Mouse (Mus musculus) kidney, embryonic 16.5 days (tissue): Measurements from ENCODE around the gene Col25a1. TPM values are rescaled to one million over a fixed set of nuclear protein-coding genes. Genes with fewer than 3 reads are reported as not detected.
A peak's percentile ranks its signal among the peaks of the same experiment; 100 is the strongest.

Experiments used
- ATAC-seq: fragments of 200-750 bp; cut with Nextera tagmentation; 2 replicates; pipeline ENCODE4 v1.8.0; 2017; ENCODE audit warnings: moderate TSS enrichment; ENCODE audit not compliant: low FRiP score, low TSS enrichment
- H3K27ac ChIP-seq: fragments of 300-500 bp; sonication (generic); 2 replicates; pipeline ENCODE4 v1.5.1; 2014; ENCODE audit warnings: low read length
- H3K27me3 ChIP-seq: fragments of 300-500 bp; sonication (generic); 2 replicates; pipeline ENCODE4 v1.6.1; 2014; ENCODE audit warnings: low read length, control low read depth, mixed read lengths; ENCODE audit not compliant: insufficient read depth
- H3K36me3 ChIP-seq: fragments of 300-500 bp; sonication (generic); 2 replicates; pipeline ENCODE4 v1.6.1; 2014; ENCODE audit warnings: low read length, control low read depth, mixed read lengths; ENCODE audit not compliant: insufficient read depth
- H3K4me1 ChIP-seq: fragments of 300-500 bp; sonication (generic); 2 replicates; pipeline ENCODE4 v1.6.1; 2014; ENCODE audit warnings: low read length, control low read depth, mixed read lengths; ENCODE audit not compliant: insufficient read depth
- H3K4me2 ChIP-seq: fragments of 300-500 bp; sonication (generic); replicated peaks from 2 replicates; pipeline ENCODE4 v1.6.1; 2014; ENCODE audit warnings: low read depth, low read length
- H3K4me3 ChIP-seq: fragments of 300-500 bp; sonication (generic); 2 replicates; pipeline ENCODE4 v1.5.1; 2014; ENCODE audit warnings: mild to moderate bottlenecking, low read length
- H3K9ac ChIP-seq: fragments of 300-500 bp; sonication (generic); replicated peaks from 2 replicates; pipeline ENCODE4 v1.6.1; 2014; ENCODE audit warnings: low read length
- H3K9me3 ChIP-seq: fragments of 300-500 bp; sonication (generic); 2 replicates; pipeline ENCODE4 v1.6.1; 2016; ENCODE audit warnings: low read length, control low read depth
- WGBS: fragments of 180-500 bp; shearing (Covaris S2); extraction: QIAGEN DNeasy Blood & Tissue Kit; methylation state at CpG from one replicate; pipeline ENCODE4 v1.1.7; 2014; 5-methylcytosine and 5-hydroxymethylcytosine counted together
- polyA plus RNA-seq: library from polyadenylated mRNA; unstranded; fragments of >200 nt; fragmentation: Nextera tagmentation; extraction: Ambion mirVana; gene quantifications from 2 replicates; pipeline ENCODE4 v1.2.1, GENCODE M21; 2015

The Col25a1 gene
- polyA plus RNA-seq, 1 experiment from 2014 or later: 4.2 TPM

DNA sequence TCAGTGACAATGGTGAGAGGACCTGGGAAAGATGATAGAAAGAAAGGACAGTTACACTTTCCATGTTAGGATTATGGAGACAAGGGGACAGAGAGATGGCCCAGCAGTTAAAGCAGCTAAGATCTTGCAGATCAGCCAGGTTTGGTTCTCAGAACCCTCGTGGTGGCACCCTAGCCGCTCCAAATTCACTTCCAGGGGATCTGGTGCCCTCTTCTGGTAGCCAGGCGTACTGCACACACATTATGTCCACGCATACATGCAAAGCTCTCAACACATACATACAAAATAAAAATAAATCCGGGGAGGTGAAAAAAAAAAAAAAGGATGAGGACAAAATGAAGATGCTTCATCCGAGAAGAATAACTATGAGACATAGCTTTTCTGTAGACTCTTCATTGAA, 445.4 kb downstream of the Col25a1 start:
- no peak overlapping the region for H3K9ac ChIP-seq
- no peaks in the 10 kb centered on the region for H3K27me3 ChIP-seq
- WGBS: 74% methylated on average over 6 of the region's 6 CpGs
- H3K9me3 ChIP-seq: peaks cover 3% of the 10 kb centered on the region; the same call in 1 of the 2 replicates
- no peak overlapping the region for H3K4me3 ChIP-seq
- no peak overlapping the region for H3K4me2 ChIP-seq
- no peaks in the 10 kb centered on the region for H3K36me3 ChIP-seq
- no peak overlapping the region for H3K27ac ChIP-seq
- H3K4me1 ChIP-seq: 0 out of 2 replicates have a peak, but pooled peaks cover 3% of the 10 kb centered on the region
- no peak for ATAC-seq

- Histone ChIP-seq H3K9me3 (peaks cover 3% of the 10 kb centered on the region; the same call in 1 of the 2 replicates), H3K9ac (no peak overlapping the region), H3K27me3 (no peaks in the 10 kb centered on the region), H3K27ac (no peak overlapping the region), H3K36me3 (no peaks in the 10 kb centered on the region), H3K4me2 (no peak overlapping the region), H3K4me1 (0 out of 2 replicates have a peak, but pooled peaks cover 3% of the 10 kb centered on the region), H3K4me3 (no peak overlapping the region)
- 49% methylated on average over 17 of the region's 17 CpGs for WGBS
- ATAC-seq: no peak; the same call in 1 of the 2 replicates
Observed at GRCm38 (mm10) chr3:130579501-130579900, 448.2 kb downstream of the Col25a1 start.

DNA sequence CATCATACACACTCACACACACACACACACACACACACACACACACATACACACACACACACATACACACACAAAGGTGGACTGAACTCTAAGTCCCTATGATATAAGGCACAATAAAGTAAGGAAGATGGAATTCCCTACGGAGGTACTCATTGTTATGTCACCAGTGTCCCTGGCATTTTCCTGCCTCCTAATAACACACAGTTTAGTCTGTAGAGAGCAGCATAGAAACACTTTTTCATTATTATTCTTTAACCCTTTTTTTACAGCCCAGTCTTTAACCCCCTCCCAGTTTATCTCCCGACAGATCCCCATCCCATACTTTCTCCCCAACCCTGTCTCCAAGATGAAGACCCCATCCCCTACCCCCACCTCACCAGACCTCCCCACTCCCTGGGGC, 450.3 kb downstream of the Col25a1 start:
- whole genome bisulfite sequencing: 84% methylated on average over 2 of the region's 2 CpGs
- Histone ChIP-seq H3K4me1 (0 out of 2 replicates have a peak, but pooled peaks cover 3% of the 10 kb centered on the region), H3K27me3 (no peaks in the 10 kb centered on the region), H3K36me3 (no peaks in the 10 kb centered on the region), H3K4me3 (no peak overlapping the region), H3K4me2 (no peak overlapping the region), H3K9ac (no peak overlapping the region), H3K9me3 (peaks cover 2% of the 10 kb centered on the region; the same call in 1 of the 2 replicates), H3K27ac (no peak overlapping the region)
- no peak for ATAC-seq

GRCm38 (mm10) chr3:130582903-130583664, 451.8 kb downstream of the Col25a1 start:
- H3K4me2 ChIP-seq: no peak overlapping the region
- no peaks in the 10 kb centered on the region for H3K27me3 ChIP-seq
- no peaks in the 10 kb centered on the region for H3K36me3 ChIP-seq
- H3K9me3 ChIP-seq: no peaks in the 10 kb centered on the region
- no peak overlapping the region for H3K27ac ChIP-seq
- H3K4me3 ChIP-seq: no peak overlapping the region
- ATAC-seq: no peak
- H3K4me1 ChIP-seq: 0 out of 2 replicates have a peak, but pooled peaks cover 3% of the 10 kb centered on the region
- 86% methylated on average over 13 of the region's 13 CpGs for WGBS
- no peak overlapping the region for H3K9ac ChIP-seq

GRCm38 (mm10) chr3:130584007-130584406, 452.7 kb downstream of the Col25a1 start:
- Histone ChIP-seq H3K36me3 (no peaks in the 10 kb centered on the region), H3K27ac (no peak overlapping the region), H3K9me3 (no peaks in the 10 kb centered on the region), H3K27me3 (no peaks in the 10 kb centered on the region), H3K4me1 (0 out of 2 replicates have a peak, but pooled peaks cover 3% of the 10 kb centered on the region), H3K9ac (no peak overlapping the region), H3K4me2 (no peak overlapping the region), H3K4me3 (no peak overlapping the region)
- 65% methylated on average over 7 of the region's 7 CpGs for WGBS
- peak; percentile 62 for ATAC-seq

DNA sequence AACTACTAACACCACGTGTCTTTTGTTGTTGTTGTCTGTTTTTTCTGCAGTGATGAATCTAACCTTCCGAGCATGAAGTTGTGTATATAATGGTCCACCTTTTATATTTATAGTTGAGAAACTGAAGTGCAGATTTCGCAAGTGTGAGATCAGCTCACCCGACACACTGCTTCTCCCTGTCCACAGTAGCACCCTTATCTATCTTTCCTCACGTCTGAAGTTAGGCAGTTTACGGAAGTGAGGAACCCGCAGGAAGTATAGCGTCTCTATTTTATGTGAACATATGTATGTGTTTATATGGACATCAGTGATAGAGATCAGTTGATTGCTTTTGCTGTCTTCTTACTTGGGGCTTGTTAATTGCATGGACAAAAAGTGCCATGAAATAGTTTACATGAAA, 463.7 kb downstream of the Col25a1 start:
- Histone ChIP-seq H3K9ac (no peak overlapping the region), H3K27ac (no peak overlapping the region), H3K4me2 (no peak overlapping the region), H3K27me3 (no peaks in the 10 kb centered on the region), H3K4me1 (no peaks in the 10 kb centered on the region), H3K36me3 (no peaks in the 10 kb centered on the region), H3K9me3 (no peaks in the 10 kb centered on the region), H3K4me3 (no peak overlapping the region)
- 85% methylated on average over 8 of the region's 8 CpGs for WGBS
- no peak for ATAC-seq

DNA sequence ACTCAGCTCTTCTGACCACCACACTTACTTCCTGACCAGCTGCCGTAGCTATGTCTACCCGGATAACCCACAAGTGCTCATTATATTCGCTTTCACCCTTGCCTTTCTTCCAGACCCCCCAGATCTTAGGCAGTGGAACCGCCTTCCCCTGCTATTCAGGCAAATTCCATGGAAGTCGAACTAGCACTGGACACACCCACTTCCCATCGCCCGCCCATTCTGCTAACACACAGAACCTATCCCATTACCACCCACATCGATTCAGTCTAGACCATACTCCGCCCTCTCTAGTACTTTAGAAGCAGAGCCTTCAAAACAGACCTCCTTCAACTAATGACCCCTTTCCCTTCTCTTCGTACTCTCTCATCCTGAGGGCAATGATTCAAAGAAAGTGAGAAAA, 470.2 kb downstream of the Col25a1 start:
- WGBS: 77% methylated on average over 10 of the region's 10 CpGs
- Histone ChIP-seq H3K36me3 (no peaks in the 10 kb centered on the region), H3K4me2 (no peak overlapping the region)

DNA sequence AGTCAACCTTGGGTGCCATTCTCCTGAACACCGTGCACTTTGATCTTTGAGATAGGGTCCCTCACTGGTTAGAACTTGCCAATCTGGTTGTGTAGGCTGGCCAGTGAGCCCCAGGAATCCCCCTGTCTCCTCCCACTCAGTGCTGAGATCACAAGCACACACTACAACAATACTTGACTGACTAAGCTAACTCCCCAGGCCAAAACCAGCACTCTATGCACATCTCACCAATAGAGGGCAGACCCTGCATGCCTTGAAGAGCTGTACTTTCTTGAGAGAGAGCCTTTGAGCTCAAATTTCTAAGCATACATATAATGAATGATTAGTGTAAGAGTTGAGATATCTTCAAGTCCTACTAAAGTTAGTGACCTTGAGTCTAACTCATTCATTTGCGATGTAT, 476.6 kb downstream of the Col25a1 start:
- no peak overlapping the region for H3K4me3 ChIP-seq
- no peak overlapping the region for H3K27ac ChIP-seq
- no peak overlapping the region for H3K9ac ChIP-seq
- H3K27me3 ChIP-seq: no peaks in the 10 kb centered on the region
- H3K4me1 ChIP-seq: no peaks in the 10 kb centered on the region
- no peaks in the 10 kb centered on the region for H3K36me3 ChIP-seq
- no peak overlapping the region for H3K4me2 ChIP-seq
- 78% methylated on average over 2 of the region's 2 CpGs for WGBS
- H3K9me3 ChIP-seq: no peaks in the 10 kb centered on the region
- no peak for ATAC-seq

More for the DNA sequence above, 470.2 kb downstream of the Col25a1 start:
- no peak for ATAC-seq
- Histone ChIP-seq H3K27ac (no peak overlapping the region), H3K4me1 (no peaks in the 10 kb centered on the region), H3K9ac (no peak overlapping the region), H3K4me3 (no peak overlapping the region), H3K27me3 (no peaks in the 10 kb centered on the region), H3K9me3 (no peaks in the 10 kb centered on the region)

DNA sequence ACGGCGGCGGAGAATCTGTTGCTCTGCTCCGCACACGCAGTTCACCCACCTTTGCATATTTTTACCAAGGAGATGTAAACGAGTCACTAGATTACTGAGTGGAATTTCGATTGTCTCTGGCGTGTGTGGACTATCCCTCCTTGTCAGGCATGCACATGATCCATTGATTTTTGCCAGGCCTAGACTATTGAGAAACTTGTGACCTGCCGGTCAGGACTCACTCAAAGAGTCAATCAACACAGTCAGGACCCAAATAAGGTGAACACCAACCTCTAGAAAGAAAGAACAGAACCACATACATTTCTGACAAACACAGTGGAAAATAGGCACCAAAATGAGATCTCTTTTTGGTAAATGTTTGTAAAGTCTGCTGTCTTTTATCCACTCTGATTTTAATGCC, 483.1 kb downstream of the Col25a1 start:
- Histone ChIP-seq H3K27ac (no peak overlapping the region), H3K9me3 (no peaks in the 10 kb centered on the region), H3K4me3 (no peak overlapping the region), H3K4me2 (no peak overlapping the region), H3K9ac (no peak overlapping the region), H3K27me3 (no peaks in the 10 kb centered on the region), H3K36me3 (no peaks in the 10 kb centered on the region), H3K4me1 (peaks cover 10% of the 10 kb centered on the region; the same call in 1 of the 2 replicates)
- ATAC-seq: no peak
- WGBS: 91% methylated on average over 9 of the region's 9 CpGs

- Histone ChIP-seq H3K9me3 (no peaks in the 10 kb centered on the region), H3K4me1 (peaks cover 10% of the 10 kb centered on the region; the same call in 1 of the 2 replicates), H3K27me3 (no peaks in the 10 kb centered on the region), H3K9ac (no peak overlapping the region), H3K36me3 (no peaks in the 10 kb centered on the region), H3K27ac (no peak overlapping the region), H3K4me3 (no peak overlapping the region), H3K4me2 (no peak overlapping the region)
- ATAC-seq: no peak
- 55% methylated on average over 8 of the region's 8 CpGs for WGBS
Observed at GRCm38 (mm10) chr3:130615625-130616024, 484.3 kb downstream of the Col25a1 start.
